Mouse (Mus musculus) midbrain, embryonic 10.5 days (tissue): Measurements from ENCODE around the gene Rpap1. TPM values are rescaled to one million over a fixed set of nuclear protein-coding genes. Genes with fewer than 3 reads are reported as not detected.

Experiments used
- polyA plus RNA-seq: library from polyadenylated mRNA; unstranded; fragments of >200 nt; fragmentation: Nextera tagmentation; extraction: Ambion mirVana; gene quantifications from 2 replicates; pipeline ENCODE4 v1.2.1, GENCODE M21; 2016

Gene Rpap1
- polyA plus RNA-seq, 1 experiment from 2014 or later: 41.0 TPM

Other genes starting within 250 kb of the Rpap1 start
- gene Exd1, start 239.9 kb downstream of the Rpap1 start, polyA plus RNA-seq: 0.39 and 0.62 TPM in 2 replicates
- 46.3 and 50.8 TPM in 2 replicates for gene Chp1, start 239.8 kb downstream of the Rpap1 start, polyA plus RNA-seq
- gene Nusap1, start 169.2 kb downstream of the Rpap1 start, polyA plus RNA-seq: 102 and 104 TPM in 2 replicates
- gene Oip5, start 169.1 kb downstream of the Rpap1 start, polyA plus RNA-seq: 43.7 and 45.4 TPM in 2 replicates
- gene Ndufaf1, start 124.7 kb downstream of the Rpap1 start, polyA plus RNA-seq: 46.2 TPM in 2 replicates
- gene Rtf1, start 112.5 kb downstream of the Rpap1 start, polyA plus RNA-seq: 52.0 and 52.4 TPM in 2 replicates
- gene Itpka, start 45.2 kb downstream of the Rpap1 start, polyA plus RNA-seq: 0.73 and 1.4 TPM in 2 replicates
- gene Ltk, start 27.1 kb downstream of the Rpap1 start, polyA plus RNA-seq: 0.11 TPM in 1 of 2 replicates, not detected in the other
- gene Tyro3, start 10.2 kb upstream of the Rpap1 start, polyA plus RNA-seq: 27.6 and 27.9 TPM in 2 replicates
- gene Mga, start 109.7 kb upstream of the Rpap1 start, polyA plus RNA-seq: 23.5 and 28.2 TPM in 2 replicates
- 3.3 and 4.4 TPM in 2 replicates for gene Mapkbp1, start 185.2 kb upstream of the Rpap1 start, polyA plus RNA-seq
- gene Jmjd7, start 239.9 kb upstream of the Rpap1 start, polyA plus RNA-seq: 21.2 and 27.5 TPM in 2 replicates
- 5.2 and 6.8 TPM in 2 replicates for gene Gm28042, start 240.0 kb upstream of the Rpap1 start, polyA plus RNA-seq
- gene Pla2g4b, start 245.9 kb upstream of the Rpap1 start, polyA plus RNA-seq: 2.4 and 2.8 TPM in 2 replicates